Mouse (Mus musculus): ENCODE measurements around the gene Robo4. TPM values are rescaled to one million over a fixed set of nuclear protein-coding genes. Genes with fewer than 3 reads are reported as not detected.
A peak's percentile ranks its signal among the peaks of the same experiment; 100 is the strongest.

The Robo4 gene
- polyA plus RNA-seq, 1 experiment from 2014 or later = 4.5 TPM

GRCm38 (mm10) chr9:37365706-37366105, 36.0 kb upstream of the Robo4 start:
- H3K4me2 ChIP-seq (ENCODE audit: low read length) = no peak overlapping the region
- H3K9ac ChIP-seq (replicated peaks; ENCODE audit: low read length) = no peak overlapping the region
- H3K27me3 ChIP-seq (ENCODE audit: control insufficient read depth, insufficient read depth, low read length) = no peaks in the 10 kb centered on the region
- no peaks in the 10 kb centered on the region for H3K36me3 ChIP-seq (ENCODE audit: control insufficient read depth, insufficient read depth, low read length)
- H3K4me3 ChIP-seq (replicated peaks; ENCODE audit: low read depth, low read length) = no peak overlapping the region
- ATAC-seq (ENCODE audit: low FRiP score, low TSS enrichment) = no peak
- WGBS = 81% methylated on average over 5 of the region's 5 CpGs
- no peak for DNase-seq
- no peaks in the 10 kb centered on the region for H3K4me1 ChIP-seq (ENCODE audit: control insufficient read depth, insufficient read depth, low read length)
- no peak overlapping the region for H3K27ac ChIP-seq (replicated peaks; ENCODE audit: low read depth, low read length)
- H3K9me3 ChIP-seq (ENCODE audit: control insufficient read depth, low read length) = no peaks in the 10 kb centered on the region

GRCm38 (mm10) chr9:37367301-37368080, 34.2 kb upstream of the Robo4 start, which contains the start of gene Hepacam:
Hepacam (plus strand) TSS chr9:37367351.
- H3K27ac ChIP-seq (replicated peaks; ENCODE audit: low read depth, low read length) = peak within 1 kb of the TSS; percentile 60

GRCm38 (mm10) chr9:37368081-37368830, 33.4 kb upstream of the Robo4 start:
- no peak overlapping the region for H3K9ac ChIP-seq (replicated peaks; ENCODE audit: low read length)
- H3K36me3 ChIP-seq (ENCODE audit: control insufficient read depth, insufficient read depth, low read length) = no peaks in the 10 kb centered on the region
- no peak overlapping the region for H3K4me3 ChIP-seq (replicated peaks; ENCODE audit: low read depth, low read length)
- DNase-seq (no peak), ATAC-seq (ENCODE audit: low FRiP score, low TSS enrichment) (no peak)
- no peaks in the 10 kb centered on the region for H3K27me3 ChIP-seq (ENCODE audit: control insufficient read depth, insufficient read depth, low read length)
- peak overlapping the region; percentile 60; the same call in 1 of the 2 replicates for H3K27ac ChIP-seq (replicated peaks; ENCODE audit: low read depth, low read length)
- 90% methylated on average over 11 of the region's 11 CpGs for WGBS
- no peak overlapping the region for H3K4me2 ChIP-seq (ENCODE audit: low read length)
- H3K4me1 ChIP-seq (ENCODE audit: control insufficient read depth, insufficient read depth, low read length) = no peaks in the 10 kb centered on the region
- H3K9me3 ChIP-seq (ENCODE audit: control insufficient read depth, low read length) = no peaks in the 10 kb centered on the region

More at GRCm38 (mm10) chr9:37367301-37368080, 34.2 kb upstream of the Robo4 start, which contains the start of gene Hepacam:
- Histone ChIP-seq H3K9ac (replicated peaks; ENCODE audit: low read length) (no peak within 1 kb of the TSS), H3K27me3 (ENCODE audit: control insufficient read depth, insufficient read depth, low read length) (no peaks in the 10 kb centered on the region), H3K9me3 (ENCODE audit: control insufficient read depth, low read length) (no peaks in the 10 kb centered on the region), H3K36me3 (ENCODE audit: control insufficient read depth, insufficient read depth, low read length) (no peaks in the 10 kb centered on the region), H3K4me2 (ENCODE audit: low read length) (no peak within 1 kb of the TSS), H3K4me1 (ENCODE audit: control insufficient read depth, insufficient read depth, low read length) (no peaks in the 10 kb centered on the region), H3K4me3 (replicated peaks; ENCODE audit: low read depth, low read length) (no peak within 1 kb of the TSS)
- 79% methylated on average over 17 of the region's 17 CpGs for WGBS
- ATAC-seq (ENCODE audit: low FRiP score, low TSS enrichment) (peak; percentile 27), DNase-seq (peak; percentile 19)

GRCm38 (mm10) chr9:37368860-37369259, 32.8 kb upstream of the Robo4 start:
- ATAC-seq (ENCODE audit: low FRiP score, low TSS enrichment) (no peak), DNase-seq (no peak)
- Histone ChIP-seq H3K4me3 (replicated peaks; ENCODE audit: low read depth, low read length) (no peak overlapping the region), H3K36me3 (ENCODE audit: control insufficient read depth, insufficient read depth, low read length) (no peaks in the 10 kb centered on the region), H3K27me3 (ENCODE audit: control insufficient read depth, insufficient read depth, low read length) (no peaks in the 10 kb centered on the region), H3K4me1 (ENCODE audit: control insufficient read depth, insufficient read depth, low read length) (no peaks in the 10 kb centered on the region), H3K9me3 (ENCODE audit: control insufficient read depth, low read length) (no peaks in the 10 kb centered on the region), H3K4me2 (ENCODE audit: low read length) (no peak overlapping the region), H3K27ac (replicated peaks; ENCODE audit: low read depth, low read length) (no peak overlapping the region), H3K9ac (replicated peaks; ENCODE audit: low read length) (no peak overlapping the region)
- WGBS = 84% methylated on average over 8 of the region's 8 CpGs

GRCm38 (mm10) chr9:37371232-37371801, 30.4 kb upstream of the Robo4 start:
- no peak overlapping the region for H3K9ac ChIP-seq (replicated peaks; ENCODE audit: low read length)
- no peaks in the 10 kb centered on the region for H3K4me1 ChIP-seq (ENCODE audit: control insufficient read depth, insufficient read depth, low read length)
- H3K36me3 ChIP-seq (ENCODE audit: control insufficient read depth, insufficient read depth, low read length) = no peaks in the 10 kb centered on the region
- ATAC-seq (ENCODE audit: low FRiP score, low TSS enrichment) = no peak
- no peak for DNase-seq
- H3K9me3 ChIP-seq (ENCODE audit: control insufficient read depth, low read length) = no peaks in the 10 kb centered on the region
- no peak overlapping the region for H3K4me3 ChIP-seq (replicated peaks; ENCODE audit: low read depth, low read length)
- H3K27ac ChIP-seq (replicated peaks; ENCODE audit: low read depth, low read length) = no peak overlapping the region
- WGBS = 82% methylated on average over 7 of the region's 7 CpGs
- H3K27me3 ChIP-seq (ENCODE audit: control insufficient read depth, insufficient read depth, low read length) = no peaks in the 10 kb centered on the region
- H3K4me2 ChIP-seq (ENCODE audit: low read length) = no peak overlapping the region

- DNase-seq (no peak), ATAC-seq (ENCODE audit: low FRiP score, low TSS enrichment) (no peak)
- Histone ChIP-seq H3K4me3 (replicated peaks; ENCODE audit: low read depth, low read length) (no peak overlapping the region), H3K27ac (replicated peaks; ENCODE audit: low read depth, low read length) (no peak overlapping the region), H3K27me3 (ENCODE audit: control insufficient read depth, insufficient read depth, low read length) (no peaks in the 10 kb centered on the region), H3K4me1 (ENCODE audit: control insufficient read depth, insufficient read depth, low read length) (no peaks in the 10 kb centered on the region), H3K9me3 (ENCODE audit: control insufficient read depth, low read length) (no peaks in the 10 kb centered on the region), H3K9ac (replicated peaks; ENCODE audit: low read length) (no peak overlapping the region), H3K36me3 (ENCODE audit: control insufficient read depth, insufficient read depth, low read length) (no peaks in the 10 kb centered on the region), H3K4me2 (ENCODE audit: low read length) (no peak overlapping the region)
- 85% methylated on average over 5 of the region's 5 CpGs for WGBS
These were observed 26.0 kb upstream of the Robo4 start for GRCm38 (mm10) chr9:37375718-37376117.

- Histone ChIP-seq H3K27me3 (ENCODE audit: control insufficient read depth, insufficient read depth, low read length) (no peaks in the 10 kb centered on the region), H3K9ac (replicated peaks; ENCODE audit: low read length) (no peak overlapping the region), H3K36me3 (ENCODE audit: control insufficient read depth, insufficient read depth, low read length) (no peaks in the 10 kb centered on the region), H3K4me1 (ENCODE audit: control insufficient read depth, insufficient read depth, low read length) (0 out of 2 replicates have a peak, but pooled peaks cover 3% of the 10 kb centered on the region), H3K27ac (replicated peaks; ENCODE audit: low read depth, low read length) (no peak overlapping the region), H3K4me2 (ENCODE audit: low read length) (no peak overlapping the region), H3K4me3 (replicated peaks; ENCODE audit: low read depth, low read length) (no peak overlapping the region), H3K9me3 (ENCODE audit: control insufficient read depth, low read length) (no peaks in the 10 kb centered on the region)
- ATAC-seq (ENCODE audit: low FRiP score, low TSS enrichment) (no peak), DNase-seq (no peak)
- 96% methylated on average over 6 of the region's 6 CpGs for WGBS
These were observed 18.5 kb upstream of the Robo4 start for GRCm38 (mm10) chr9:37383161-37383560.

GRCm38 (mm10) chr9:37384284-37385182, 17.2 kb upstream of the Robo4 start:
- Histone ChIP-seq H3K9ac (replicated peaks; ENCODE audit: low read length) (peak overlapping the region; percentile 79), H3K4me3 (replicated peaks; ENCODE audit: low read depth, low read length) (peak overlapping the region; percentile 49), H3K4me2 (ENCODE audit: low read length) (peak overlapping the region; percentile 81), H3K9me3 (ENCODE audit: control insufficient read depth, low read length) (no peaks in the 10 kb centered on the region), H3K4me1 (ENCODE audit: control insufficient read depth, insufficient read depth, low read length) (0 out of 2 replicates have a peak, but pooled peaks cover 3% of the 10 kb centered on the region), H3K36me3 (ENCODE audit: control insufficient read depth, insufficient read depth, low read length) (no peaks in the 10 kb centered on the region), H3K27ac (replicated peaks; ENCODE audit: low read depth, low read length) (peak overlapping the region; percentile 61), H3K27me3 (ENCODE audit: control insufficient read depth, insufficient read depth, low read length) (no peaks in the 10 kb centered on the region)
- peak; percentile 79 for DNase-seq
- WGBS = 7% methylated on average over 54 of the region's 54 CpGs
- ATAC-seq (ENCODE audit: low FRiP score, low TSS enrichment) = peak; percentile 75
